Mouse (Mus musculus): ENCODE measurements around the gene Rasgef1c.

The Rasgef1c gene

GRCm38 (mm10) chr11:50025721-50026520, 124.3 kb downstream of the Rasgef1c start:
- no peak for DNase-seq

DNA sequence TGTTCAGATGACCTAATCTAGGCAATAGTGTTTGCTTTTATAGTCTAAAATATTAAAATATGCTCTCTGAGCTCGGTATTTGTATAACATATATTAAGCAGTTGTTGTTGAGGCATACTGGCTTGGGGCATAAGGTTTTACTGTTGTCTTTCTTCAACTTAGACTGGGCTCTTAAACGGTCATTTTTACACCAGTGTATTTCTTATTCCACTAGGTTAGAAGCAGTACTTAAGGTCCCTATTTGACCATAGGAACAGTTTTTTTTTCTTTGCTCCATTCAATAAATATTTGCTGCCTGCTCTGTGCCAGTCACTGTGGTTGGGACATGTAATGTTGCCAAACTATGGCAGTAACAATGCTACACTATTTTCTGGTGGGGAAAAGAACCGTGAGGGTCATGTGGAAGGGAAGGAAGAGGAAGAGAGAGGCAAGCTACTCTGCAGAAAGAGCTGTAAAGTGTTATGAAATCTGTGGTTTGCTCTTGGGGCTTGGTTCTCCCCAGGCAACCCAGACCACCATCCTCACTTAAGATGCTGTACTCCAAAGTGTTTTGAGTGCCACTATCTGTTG, 125.0 kb downstream of the Rasgef1c start:
- DNase-seq = no peak

DNA sequence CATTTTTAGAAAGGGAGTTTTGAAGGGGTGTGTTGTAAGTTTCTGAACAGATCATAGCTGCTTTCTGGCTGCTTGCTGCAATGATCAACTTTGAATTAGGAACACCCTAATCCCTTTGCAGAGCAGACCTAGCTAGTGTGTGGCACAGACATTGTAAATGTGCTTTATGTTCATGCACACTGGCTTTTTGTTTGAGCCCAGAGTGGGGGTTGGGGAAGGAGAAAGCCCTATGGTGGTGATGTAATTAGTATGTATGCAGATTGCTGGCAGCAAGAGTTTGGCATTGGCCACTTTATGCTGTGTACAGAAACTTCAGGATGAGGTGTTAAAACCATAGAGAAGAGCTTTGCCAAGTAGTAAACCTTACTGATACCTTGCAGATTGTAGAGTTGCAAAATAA, 126.8 kb downstream of the Rasgef1c start:
- DNase-seq = no peak
